Mouse (Mus musculus) MEL (cell line): ENCODE results near the gene Gm20696. TPM values are rescaled to one million over a fixed set of nuclear protein-coding genes. Genes with fewer than 3 reads are reported as not detected.

Source experiments
- DNase-seq: peaks from one replicate; pipeline ENCODE4 v3.0.0; 2011; ENCODE audit warnings: low read depth, low spot score
- H3K27ac ChIP-seq: 2 replicates; pipeline ENCODE4 v1.5.1; 2012; ENCODE audit warnings: low read depth, mild to moderate bottlenecking, control low read depth, low read length, moderate library complexity; ENCODE audit not compliant: control insufficient read depth
- H3K27me3 ChIP-seq, 2 experiments: fragments of 150-350 bp in 1 of 2; sonication (generic) in 1 of 2; 2 replicates each; pipeline ENCODE4 v1.6.1; 2012; ENCODE audit warnings: low read length in 2 of 2, mild to moderate bottlenecking in 2 of 2, improper control_type of control experiment in 1 of 2, moderate library complexity in 1 of 2; ENCODE audit not compliant: insufficient read depth in 2 of 2, control insufficient read depth in 1 of 2
- H3K36me3 ChIP-seq, 2 experiments: 2 replicates each; pipeline ENCODE4 v1.6.1; 2012 to 2014; ENCODE audit warnings: low read length in 2 of 2, improper control_type of control experiment in 1 of 2, inconsistent platforms in 1 of 2, mild to moderate bottlenecking in 1 of 2; ENCODE audit not compliant: insufficient read depth in 2 of 2, control insufficient read depth in 1 of 2
- H3K4me1 ChIP-seq, 2 experiments: fragments of 150-350 bp in 1 of 2; sonication (generic) in 1 of 2; 2 replicates each; pipeline ENCODE4 v1.6.1; 2012; ENCODE audit warnings: low read length in 2 of 2, improper control_type of control experiment in 1 of 2, mild to moderate bottlenecking in 1 of 2; ENCODE audit not compliant: insufficient read depth in 2 of 2, control insufficient read depth in 1 of 2
- H3K4me3 ChIP-seq, 2 experiments: fragments of 150-350 bp in 1 of 2; sonication (generic) in 1 of 2; 2 replicates each; pipeline ENCODE4 v1.5.1; 2012; ENCODE audit warnings: low read depth in 2 of 2, low read length in 2 of 2, mild to moderate bottlenecking in 2 of 2, moderate library complexity in 2 of 2, control low read depth in 1 of 2, improper control_type of control experiment in 1 of 2; ENCODE audit not compliant: control insufficient read depth in 1 of 2, insufficient read depth in 1 of 2
- H3K79me2 ChIP-seq: 2 replicates; pipeline ENCODE4 v1.6.1; 2012; ENCODE audit warnings: mild to moderate bottlenecking, low read length, moderate library complexity; ENCODE audit not compliant: control insufficient read depth, poor library complexity, insufficient read depth
- H3K9ac ChIP-seq: 2 replicates; pipeline ENCODE4 v1.6.1; 2012; ENCODE audit warnings: low read depth, mild to moderate bottlenecking, control low read depth, low read length, moderate library complexity; ENCODE audit not compliant: control insufficient read depth, poor library complexity, severe bottlenecking
- H3K9me3 ChIP-seq: fragments of 150-350 bp; sonication (generic); replicated peaks from 2 replicates; pipeline ENCODE4 v1.6.1; 2012; ENCODE audit warnings: mild to moderate bottlenecking, low read length, improper control_type of control experiment, moderate library complexity; ENCODE audit not compliant: insufficient read depth
- BHLHE40 ChIP-seq: IDR thresholded peaks from 2 replicates; pipeline ENCODE4 v1.6.1; 2012; ENCODE audit warnings: low read depth, mild to moderate bottlenecking, inconsistent platforms, low read length, improper control_type of control experiment, borderline replicate concordance
- CHD2 ChIP-seq: IDR thresholded peaks from 2 replicates; pipeline ENCODE4 v1.6.1; 2011; ENCODE audit warnings: low read length, improper control_type of control experiment
- E2F4 ChIP-seq: IDR thresholded peaks from 2 replicates; pipeline ENCODE4 v1.6.1; 2011; ENCODE audit warnings: low read depth, low read length, improper control_type of control experiment, borderline replicate concordance
- EP300 ChIP-seq, 2 experiments: IDR thresholded peaks; 2 replicates each; pipeline ENCODE4 v1.6.1; 2011; ENCODE audit warnings: improper control_type of control experiment in 2 of 2, low read length in 2 of 2, low read depth in 1 of 2, mild to moderate bottlenecking in 1 of 2
- GABPA ChIP-seq: IDR thresholded peaks from 2 replicates; pipeline ENCODE4 v1.6.1; 2012; ENCODE audit warnings: low read depth, mild to moderate bottlenecking, inconsistent platforms, low read length, improper control_type of control experiment, moderate library complexity
- JUND ChIP-seq: IDR thresholded peaks from 2 replicates; pipeline ENCODE4 v1.6.1; 2011; ENCODE audit warnings: low read depth, mild to moderate bottlenecking, improper control_type of control experiment, low read length
- KAT2A ChIP-seq: conservative IDR thresholded peaks from 2 replicates; pipeline ENCODE4 v1.6.1; 2012; ENCODE audit warnings: low read depth, low read length, improper control_type of control experiment, inconsistent platforms
- MAFK ChIP-seq: IDR thresholded peaks from 2 replicates; pipeline ENCODE4 v1.6.1; 2011; ENCODE audit warnings: low read depth, mild to moderate bottlenecking, low read length, improper control_type of control experiment, borderline replicate concordance
- MAX ChIP-seq: IDR thresholded peaks from 2 replicates; pipeline ENCODE4 v1.6.1; 2011; ENCODE audit warnings: low read length, improper control_type of control experiment
- MEF2A ChIP-seq: IDR thresholded peaks from 2 replicates; pipeline ENCODE4 v1.6.1; 2014; ENCODE audit warnings: low read depth, mild to moderate bottlenecking, inconsistent platforms, low read length, improper control_type of control experiment; ENCODE audit not compliant: poor library complexity, insufficient replicate concordance, severe bottlenecking; ENCODE audit errors: extremely low read depth
- MXI1 ChIP-seq: IDR thresholded peaks from 2 replicates; pipeline ENCODE4 v1.6.1; 2011; ENCODE audit warnings: mild to moderate bottlenecking, low read depth, low read length, improper control_type of control experiment
- NRF1 ChIP-seq: IDR thresholded peaks from 2 replicates; pipeline ENCODE4 v1.6.1; 2014; ENCODE audit warnings: low read depth, mild to moderate bottlenecking, inconsistent platforms, low read length, improper control_type of control experiment, moderate library complexity; ENCODE audit not compliant: poor library complexity, insufficient read depth, severe bottlenecking
- POLR2A ChIP-seq, 2 experiments: IDR thresholded peaks; 2 replicates each; pipeline ENCODE4 v1.6.1; 2011 to 2012; ENCODE audit warnings: low read length in 2 of 2, mild to moderate bottlenecking in 2 of 2, control low read depth in 1 of 2, improper control_type of control experiment in 1 of 2, low read depth in 1 of 2, moderate library complexity in 1 of 2; ENCODE audit not compliant: control insufficient read depth in 1 of 2, insufficient read depth in 1 of 2, poor library complexity in 1 of 2
- RCOR1 ChIP-seq: IDR thresholded peaks from 2 replicates; pipeline ENCODE4 v1.6.1; 2012; ENCODE audit warnings: low read depth, mild to moderate bottlenecking, inconsistent platforms, low read length, improper control_type of control experiment
- SIN3A ChIP-seq: IDR thresholded peaks from 2 replicates; pipeline ENCODE4 v1.6.1; 2012; ENCODE audit warnings: low read length, improper control_type of control experiment, inconsistent platforms
- TAL1 ChIP-seq: IDR thresholded peaks from 2 replicates; pipeline ENCODE4 v1.6.1; 2012; ENCODE audit warnings: mild to moderate bottlenecking, inconsistent platforms, low read length, moderate library complexity, mixed read lengths
- TBP ChIP-seq: IDR thresholded peaks from 2 replicates; pipeline ENCODE4 v1.8.0; 2011; ENCODE audit warnings: low read depth, low read length, improper control_type of control experiment
- TCF12 ChIP-seq: IDR thresholded peaks from 2 replicates; pipeline ENCODE4 v1.6.1; 2014; ENCODE audit warnings: low read depth, mild to moderate bottlenecking, inconsistent platforms, low read length, improper control_type of control experiment, moderate library complexity
- USF2 ChIP-seq, 2 experiments: IDR thresholded peaks; 2 replicates each; pipeline ENCODE4 v1.6.1; 2011 to 2012; ENCODE audit warnings: improper control_type of control experiment in 2 of 2, low read length in 2 of 2, borderline replicate concordance in 1 of 2, inconsistent platforms in 1 of 2, low read depth in 1 of 2, mild to moderate bottlenecking in 1 of 2; ENCODE audit not compliant: insufficient read depth in 1 of 2
- ZC3H11A ChIP-seq: IDR thresholded peaks from 2 replicates; pipeline ENCODE4 v1.6.1; 2012; ENCODE audit warnings: low read depth, mild to moderate bottlenecking, inconsistent platforms, low read length, improper control_type of control experiment
- ZMIZ1 ChIP-seq: IDR thresholded peaks from 2 replicates; pipeline ENCODE4 v1.6.1; 2012; ENCODE audit warnings: low read depth, mild to moderate bottlenecking, inconsistent platforms, low read length, improper control_type of control experiment, moderate library complexity
- ZNF384 ChIP-seq: IDR thresholded peaks from 2 replicates; pipeline ENCODE4 v1.6.1; 2012; ENCODE audit warnings: low read depth, mild to moderate bottlenecking, inconsistent platforms, low read length, improper control_type of control experiment
- polyA plus RNA-seq, 2 experiments: library from polyadenylated mRNA; stranded (reverse) in 1 of 2; unstranded in 1 of 2; fragments of >175 nt in 1 of 2; fragments of >200 nt in 1 of 2; gene quantifications; 2 replicates each; pipeline versions ENCODE4 v1.2.1 to v1.2.4; 2012; ENCODE audit warnings: low replicate concordance in 2 of 2, low read depth in 1 of 2; ENCODE audit not compliant: insufficient read length in 2 of 2, insufficient read depth in 1 of 2, missing spikeins in 1 of 2
- total RNA-seq: library from RNA; depleted of rRNA; stranded (reverse); fragments of 300-350 nt; gene quantifications from 2 replicates; pipeline ENCODE4 v1.2.3, GENCODE M21; 2012

The Gm20696 gene
- total and polyA plus RNA-seq, 3 experiments = 0.07 to 0.39 TPM; not detected in 1

- TF ChIP-seq JUND (no peak), NRF1 (no peak), CHD2 (no peak), ZNF384 (no peak), USF2 (IDR thresholded peaks at IDR 0.05; ENCODE audit: borderline replicate concordance in 1 of 2, insufficient read depth in 1 of 2, low read depth in 1 of 2, low read length in 2 of 2) (no peak), BHLHE40 (no peak), MEF2A (no peak), MAFK (no peak), ZMIZ1 (no peak), TCF12 (no peak), TAL1 (no peak), GABPA (no peak), MAX (no peak), E2F4 (no peak), RCOR1 (no peak), POLR2A (IDR thresholded peaks at IDR 0.05; ENCODE audit: control insufficient read depth in 1 of 2, insufficient read depth in 1 of 2, low read depth in 1 of 2, low read length in 2 of 2, poor library complexity in 1 of 2) (no peak), KAT2A (no peak), MXI1 (no peak), TBP (no peak), SIN3A (no peak)
- Histone ChIP-seq H3K4me3 (no peak overlapping the region), H3K36me3 (no peaks in the 10 kb centered on the region), H3K4me1 (no peaks in the 10 kb centered on the region), H3K27me3 (no peaks in the 10 kb centered on the region), H3K9ac (no peak overlapping the region), H3K79me2 (no peaks in the 10 kb centered on the region), H3K27ac (no peak overlapping the region), H3K9me3 (no peaks in the 10 kb centered on the region)
- no peak for DNase-seq
Measured at GRCm38 (mm10) chr6:99380146-99380545, 286.5 kb downstream of the Gm20696 start.

GRCm38 (mm10) chr6:99378997-99379710 lies 287.4 kb downstream of the Gm20696 start:
- TF ChIP-seq JUND = no peak
- no peak for TF ChIP-seq ZC3H11A
- TF ChIP-seq KAT2A = no peak
- TF ChIP-seq EP300 (IDR thresholded peaks at IDR 0.05; ENCODE audit: low read depth in 1 of 2, low read length in 2 of 2) = no peak
- TF ChIP-seq, all 39 proteins: peak for 0
- Histone ChIP-seq H3K9ac (no peak overlapping the region), H3K36me3 (no peaks in the 10 kb centered on the region), H3K9me3 (no peaks in the 10 kb centered on the region), H3K79me2 (no peaks in the 10 kb centered on the region), H3K4me3 (no peak overlapping the region), H3K27me3 (no peaks in the 10 kb centered on the region), H3K4me1 (no peaks in the 10 kb centered on the region), H3K27ac (no peak overlapping the region)
- no peak for DNase-seq
